Mouse (Mus musculus): ENCODE measurements at regions not wholly inside any gene's neighbourhood (a gene's known extent, or its start where the extent isn't known, plus 50 kb on each side); places are given as distances from the start of the nearest gene placed in this dataset.
A peak's percentile ranks its signal among the peaks of the same experiment; 100 is the strongest.

GRCm38 (mm10) chr11:50547776-50548175 is 54.1 kb upstream of the Adamts2 start:
- no peak for DNase-seq

DNA sequence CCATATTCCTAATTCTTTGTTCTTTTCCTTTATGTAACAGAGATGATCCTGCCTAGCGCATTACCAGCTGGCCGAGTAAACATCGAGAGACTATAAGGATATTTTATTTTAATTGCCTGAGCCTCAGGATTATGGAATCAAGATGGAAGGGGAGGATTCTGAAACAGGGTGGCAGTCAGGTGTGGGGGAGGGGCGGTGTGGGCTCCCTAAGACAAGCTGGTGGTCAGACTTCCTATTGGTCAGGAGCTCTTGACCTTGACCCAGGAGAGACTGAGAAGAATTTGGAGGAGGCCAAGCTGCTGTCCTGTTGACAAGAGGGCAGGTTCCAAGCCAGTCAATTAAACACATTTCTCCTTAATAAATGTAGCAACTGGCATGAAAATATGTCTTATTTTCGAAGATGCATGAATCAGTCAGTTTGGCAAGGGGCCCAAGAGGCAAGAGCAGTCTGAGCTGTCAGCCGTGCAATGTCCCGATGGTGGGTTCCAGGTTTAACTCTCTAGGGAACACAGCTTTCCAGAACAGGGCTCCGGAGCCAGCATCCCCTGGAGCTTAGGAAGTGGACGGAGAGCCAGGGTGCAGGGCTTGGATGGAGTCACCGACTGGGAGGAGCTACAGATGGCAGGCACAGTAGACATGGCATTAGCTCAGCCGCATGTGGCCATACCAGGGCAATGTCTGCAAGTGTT is 55.3 kb upstream of the Adamts2 start:
- DNase-seq, result peak; percentile 51

- no peak for DNase-seq
These were observed 56.5 kb upstream of the Adamts2 start for GRCm38 (mm10) chr11:50545421-50545820.

GRCm38 (mm10) chr11:50540136-50540535 is 61.7 kb upstream of the Adamts2 start:
- no peak for DNase-seq

DNA sequence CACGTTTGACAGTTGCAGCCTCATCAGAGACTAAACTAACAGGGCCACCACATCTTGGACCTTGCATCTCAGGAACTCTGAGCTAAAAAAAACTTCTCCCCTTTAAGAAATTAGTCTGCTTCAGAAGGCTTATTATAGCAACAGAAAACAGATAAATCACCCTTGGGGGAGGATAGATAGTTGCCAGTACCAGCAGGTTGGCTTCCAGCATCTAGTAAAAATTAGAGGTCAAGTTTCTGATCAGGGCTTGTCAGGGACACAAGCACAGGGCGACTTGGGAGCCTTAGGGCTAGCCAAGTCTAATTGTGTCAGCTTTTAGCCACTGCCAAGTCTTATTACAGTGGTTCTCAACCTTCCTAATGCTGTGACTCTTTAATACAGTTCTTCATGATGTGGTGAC is 67.6 kb upstream of the Adamts2 start:
- no peak for DNase-seq

GRCm38 (mm10) chr11:50527923-50528322 is 74.0 kb upstream of the Adamts2 start:
- peak; percentile 12 for DNase-seq

DNA sequence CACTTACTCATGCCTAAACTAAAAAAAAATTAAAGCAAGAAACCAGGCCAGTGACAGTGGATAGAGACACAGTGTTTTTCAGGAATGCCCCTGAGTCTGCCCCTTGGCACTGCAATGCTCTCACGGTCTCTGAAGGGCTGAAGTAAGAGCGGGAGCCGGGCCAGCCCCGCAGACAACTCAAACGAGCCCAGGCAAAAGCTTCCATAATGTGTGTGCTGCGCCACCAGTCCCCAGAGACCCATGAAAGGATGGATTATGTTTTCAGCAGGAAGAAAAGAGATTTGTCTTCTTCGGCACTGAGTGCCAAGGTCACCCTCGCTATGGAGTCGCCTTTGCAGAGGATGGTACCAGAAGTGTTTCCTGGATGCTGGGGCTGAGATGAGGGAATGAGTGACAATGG is 81.7 kb upstream of the Adamts2 start:
- no peak for DNase-seq

DNA sequence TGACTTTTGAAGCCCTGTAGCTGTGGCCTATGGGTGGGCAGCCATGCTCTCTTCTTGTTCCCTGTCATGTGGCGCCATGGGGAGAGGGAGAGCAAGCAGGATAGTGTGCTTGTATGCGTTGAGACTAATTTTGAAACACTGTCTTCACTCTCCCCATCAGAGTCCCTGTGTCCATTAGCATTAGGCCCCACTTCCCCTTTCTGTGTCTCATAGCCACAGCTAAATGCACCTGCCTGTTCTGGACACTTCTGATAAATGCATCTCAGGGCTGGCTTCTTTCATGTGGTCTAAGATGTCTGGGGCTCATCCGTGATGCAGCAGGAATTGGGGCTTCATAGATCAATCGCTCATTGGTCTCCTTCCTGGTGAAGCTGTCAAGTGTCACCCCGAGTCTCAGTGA is 77.0 kb upstream of the Rufy1 start:
- DNase-seq, result no peak

DNA sequence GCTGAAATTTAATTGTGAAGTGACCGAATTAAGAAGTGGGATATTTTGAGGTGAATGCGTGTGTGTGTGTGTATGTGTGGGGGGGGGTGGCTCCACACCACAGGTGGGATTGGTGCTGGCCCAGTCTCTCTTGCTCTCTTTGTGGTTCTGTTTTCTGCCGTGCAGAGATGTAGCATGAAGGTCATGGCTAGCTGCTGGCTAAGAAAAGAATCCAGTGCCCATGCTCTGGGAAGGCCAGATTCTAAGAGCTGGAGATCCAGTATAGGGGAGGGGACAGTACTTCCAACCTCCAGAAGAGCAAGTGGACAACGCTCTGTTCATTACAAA is 76.5 kb upstream of the Rufy1 start:
- no peak for DNase-seq

DNA sequence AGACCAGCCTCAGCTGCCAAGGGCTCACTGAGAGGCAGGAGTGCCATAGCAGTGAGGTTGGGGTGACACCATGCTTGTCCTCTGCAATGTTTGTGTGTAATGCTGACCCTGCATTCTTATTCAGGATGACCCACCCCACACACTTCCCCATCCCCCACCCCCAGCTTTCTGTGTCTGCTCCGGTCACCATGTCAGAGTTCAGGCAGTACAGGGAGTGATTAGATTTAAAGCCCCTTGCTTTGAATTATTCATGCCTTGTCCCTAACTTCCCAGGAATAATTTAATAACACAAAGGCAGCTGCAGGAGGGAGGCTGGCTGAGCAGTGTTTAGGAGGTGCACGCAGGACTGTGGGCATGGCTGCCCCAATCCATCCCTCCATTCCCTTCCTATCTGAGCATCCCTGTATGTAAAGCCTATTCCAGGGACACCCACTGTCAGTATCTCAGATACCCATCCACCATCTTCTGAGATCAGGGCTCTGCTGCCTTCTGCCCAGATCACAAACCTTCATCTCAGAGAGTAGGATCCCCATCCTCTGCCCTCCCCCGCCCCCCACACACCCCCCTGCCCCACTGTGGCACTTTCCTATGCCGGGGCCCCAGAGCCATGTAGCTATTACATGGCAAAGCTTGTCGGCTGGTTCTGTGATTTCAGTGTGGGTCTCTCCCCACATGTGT is 76.0 kb upstream of the Rufy1 start:
- DNase-seq, result no peak

DNA sequence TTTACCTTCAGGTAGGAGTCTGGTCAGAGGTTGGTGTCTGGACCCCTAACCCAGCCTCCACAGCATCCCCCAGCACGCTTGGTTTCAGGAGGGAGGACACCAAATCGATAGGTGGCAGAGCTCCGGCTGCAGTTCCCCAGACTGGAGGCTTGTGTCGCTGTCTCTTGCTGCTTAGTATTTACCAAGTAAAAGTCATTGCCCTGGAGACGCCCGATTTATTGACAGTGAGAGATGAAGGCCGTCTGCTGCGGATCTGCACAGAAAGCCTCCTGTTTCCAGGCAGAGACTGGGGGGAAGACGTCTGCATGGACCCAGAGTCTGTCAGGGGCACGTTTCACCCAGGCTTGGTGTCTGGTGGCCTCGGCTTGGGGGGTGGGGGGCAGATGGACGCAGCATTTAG is 70.4 kb upstream of the Rufy1 start:
- no peak for DNase-seq

DNA sequence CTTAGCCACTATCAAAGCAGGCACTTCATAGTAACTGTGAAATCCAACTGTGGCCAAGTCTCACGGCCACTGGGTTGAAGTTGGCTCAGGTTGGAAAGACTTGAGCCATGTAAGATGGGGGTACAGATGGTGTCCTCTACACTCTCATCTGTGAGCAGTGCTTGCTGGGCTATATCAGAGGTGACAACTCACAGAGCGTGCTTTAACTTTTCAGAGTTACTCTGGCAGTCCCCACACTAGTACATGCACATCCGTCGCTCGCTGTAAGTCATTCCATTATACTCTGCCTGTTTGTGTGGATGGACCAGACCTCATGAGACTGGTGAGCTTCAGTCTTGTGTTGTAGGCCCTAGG is 62.2 kb upstream of the Rufy1 start:
- no peak for DNase-seq

GRCm38 (mm10) chr11:50492399-50493122 is 61.6 kb upstream of the Rufy1 start:
- DNase-seq, result no peak

DNA sequence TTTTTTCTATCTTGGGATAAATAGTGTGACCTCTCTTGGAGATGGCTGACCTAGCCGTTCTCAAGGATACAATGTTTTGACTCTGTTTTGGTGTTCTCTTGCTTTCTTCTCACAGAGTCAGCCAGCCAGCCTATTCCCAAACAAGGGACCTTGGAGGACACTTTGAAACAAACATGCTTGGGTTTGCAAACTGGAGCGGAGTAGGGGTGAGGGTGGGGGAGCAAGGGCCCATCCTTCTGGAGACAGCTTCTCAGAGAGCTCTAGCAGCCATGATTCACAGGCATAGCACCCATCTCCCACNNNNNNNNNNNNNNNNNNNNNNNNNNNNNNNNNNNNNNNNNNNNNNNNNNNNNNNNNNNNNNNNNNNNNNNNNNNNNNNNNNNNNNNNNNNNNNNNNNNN is 52.9 kb upstream of the Rufy1 start:
- no peak for DNase-seq

- DNase-seq, result no peak
These were observed 52.2 kb upstream of the Rufy1 start for GRCm38 (mm10) chr11:50483116-50483515.

- no peak for DNase-seq
These were observed 51.7 kb upstream of the Rufy1 start for GRCm38 (mm10) chr11:50482607-50483006.
